Mouse (Mus musculus) C2C12 (cell line): Measurements from ENCODE around the gene Sdhc. TPM values are rescaled to one million over a fixed set of nuclear protein-coding genes. Genes with fewer than 3 reads are reported as not detected.

Experiments used
- H3K27me3 ChIP-seq: one replicate; pipeline ENCODE4 v1.6.1; 2011; ENCODE audit not compliant: control insufficient read depth, insufficient read depth, insufficient read length
- H3K36me3 ChIP-seq: one replicate; pipeline ENCODE4 v1.6.1; 2011; ENCODE audit not compliant: control insufficient read depth, insufficient read depth
- H3K4me3 ChIP-seq: one replicate; pipeline ENCODE4 v1.5.1; 2011; ENCODE audit warnings: mild to moderate bottlenecking, control low read depth; ENCODE audit not compliant: poor library complexity, insufficient read depth, severe bottlenecking
- H3K79me2 ChIP-seq: one replicate; pipeline ENCODE4 v1.6.1; 2011; ENCODE audit not compliant: control insufficient read depth, insufficient read depth
- H3K79me3 ChIP-seq: one replicate; pipeline ENCODE4 v1.6.1; 2011; ENCODE audit warnings: low read depth, control low read depth
- H3ac ChIP-seq: one replicate; pipeline ENCODE3; 2011; ENCODE audit warnings: low read depth; ENCODE audit not compliant: control insufficient read depth, insufficient read length
- CEBPB ChIP-seq: IDR thresholded peaks from one replicate; pipeline ENCODE4 v1.6.1; 2011; ENCODE audit warnings: low read depth, mild to moderate bottlenecking, control low read depth, moderate library complexity
- CTCF ChIP-seq: IDR thresholded peaks from one replicate; pipeline ENCODE4 v1.5.1; 2011; ENCODE audit not compliant: control insufficient read depth, insufficient read depth, insufficient read length
- FOSL1 ChIP-seq: IDR thresholded peaks from one replicate; pipeline ENCODE4 v1.8.0; 2011; ENCODE audit warnings: mild to moderate bottlenecking, low read length; ENCODE audit not compliant: poor library complexity, insufficient read depth, severe bottlenecking
- MAX ChIP-seq: IDR thresholded peaks from one replicate; pipeline ENCODE4 v1.6.1; 2011; ENCODE audit warnings: mild to moderate bottlenecking, control low read depth
- MYOD1 ChIP-seq: IDR thresholded peaks from one replicate; pipeline ENCODE4 v1.6.1; 2011; ENCODE audit warnings: low read depth; ENCODE audit not compliant: control insufficient read depth, insufficient read length
- MYOG ChIP-seq: IDR thresholded peaks from one replicate; pipeline ENCODE4 v1.6.1; 2011; ENCODE audit not compliant: control insufficient read depth, insufficient read length; ENCODE audit errors: extremely low read depth
- USF1 ChIP-seq: IDR thresholded peaks from one replicate; pipeline ENCODE4 v1.6.1; 2011; ENCODE audit warnings: low read depth, mild to moderate bottlenecking, control low read depth, moderate library complexity
- polyA plus RNA-seq: library from polyadenylated mRNA; unstranded; fragments of >200 nt; fragmentation: generic; extraction: Trizol; gene quantifications from one replicate; pipeline ENCODE4 v1.2.1, GENCODE M21; 2012; ENCODE audit warnings: missing spikeins

Gene Sdhc
- polyA plus RNA-seq, 1 experiment = 147 TPM

DNA sequence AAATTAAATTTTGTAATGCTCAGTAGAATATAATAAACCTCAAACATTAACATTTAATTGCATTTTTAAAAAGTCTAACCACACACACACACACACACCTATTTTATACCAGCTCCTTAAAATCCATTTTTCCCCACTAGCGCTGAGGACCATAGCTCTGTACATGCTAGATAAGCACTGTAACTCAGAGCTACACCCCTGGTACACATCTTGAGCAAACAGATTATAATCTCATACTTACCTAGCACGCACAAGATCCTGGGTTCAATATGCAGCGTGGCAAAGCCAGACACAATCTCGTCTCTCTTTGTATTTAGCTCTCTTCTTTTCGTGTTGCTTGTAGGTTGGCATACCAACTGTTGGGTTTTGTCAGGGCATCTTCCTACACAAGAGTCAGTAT, 26.0 kb downstream of the Sdhc start:
- Histone ChIP-seq H3K79me3 (no peaks in the 10 kb centered on the region), H3K27me3 (no peaks in the 10 kb centered on the region), H3K79me2 (no peaks in the 10 kb centered on the region), H3ac (no peak overlapping the region), H3K4me3 (no peak overlapping the region), H3K36me3 (peaks cover 10% of the 10 kb centered on the region)
- TF ChIP-seq MAX (no peak), MYOD1 (no peak), CEBPB (no peak), CTCF (no peak), MYOG (no peak), USF1 (no peak), FOSL1 (no peak)

DNA sequence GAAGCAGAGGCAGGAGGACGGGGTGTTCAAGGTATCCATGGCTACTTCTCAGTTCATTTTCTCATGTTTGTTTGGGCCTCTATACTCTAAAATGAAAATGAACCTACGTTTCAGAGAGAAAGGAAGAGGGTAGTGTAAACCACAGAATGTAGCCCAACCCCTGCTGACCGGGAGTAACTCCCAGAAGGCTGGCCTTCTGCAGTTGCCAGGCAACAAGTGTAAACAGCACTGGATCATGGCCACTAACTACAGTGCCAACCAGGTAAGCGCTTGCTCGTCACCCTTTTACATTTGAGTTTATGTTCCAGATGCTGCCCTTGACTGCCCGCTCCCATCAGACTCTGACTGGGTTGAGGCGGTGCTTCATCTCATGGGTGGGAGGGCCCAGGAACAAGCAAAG, 27.5 kb downstream of the Sdhc start:
- Histone ChIP-seq H3K27me3 (no peaks in the 10 kb centered on the region), H3K36me3 (peaks cover 2% of the 10 kb centered on the region), H3K79me2 (no peaks in the 10 kb centered on the region), H3K79me3 (no peaks in the 10 kb centered on the region), H3ac (no peak overlapping the region), H3K4me3 (no peak overlapping the region)
- TF ChIP-seq CTCF (no peak), FOSL1 (no peak), MAX (no peak), CEBPB (no peak), USF1 (no peak), MYOG (no peak), MYOD1 (no peak)

DNA sequence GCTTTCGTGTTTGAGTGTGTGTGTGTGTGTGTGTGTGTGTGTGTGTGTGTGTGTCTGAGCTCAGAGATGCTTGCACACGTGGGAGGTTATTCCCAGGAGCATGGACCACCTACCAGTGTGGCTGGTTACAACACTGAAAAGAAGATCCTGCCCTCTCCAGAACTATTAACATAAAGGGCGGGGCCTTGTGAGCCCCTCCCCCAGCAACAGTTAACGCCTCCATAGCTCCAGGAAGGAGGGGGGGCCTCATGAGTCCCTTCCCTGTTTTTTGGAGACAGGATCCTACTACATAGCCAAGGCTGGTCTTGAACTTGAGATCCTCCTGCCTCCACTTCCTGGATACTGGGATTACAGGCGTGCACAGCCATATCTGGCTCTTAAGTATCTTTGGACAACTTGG, 28.6 kb downstream of the Sdhc start:
- H3K27me3 ChIP-seq = no peaks in the 10 kb centered on the region
- TF ChIP-seq MAX (no peak), MYOD1 (no peak), CEBPB (no peak), MYOG (no peak), CTCF (no peak), FOSL1 (no peak), USF1 (no peak)
- H3K36me3 ChIP-seq = no peaks in the 10 kb centered on the region
- H3ac ChIP-seq = no peak overlapping the region
- no peaks in the 10 kb centered on the region for H3K79me2 ChIP-seq
- no peak overlapping the region for H3K4me3 ChIP-seq
- H3K79me3 ChIP-seq = no peaks in the 10 kb centered on the region

DNA sequence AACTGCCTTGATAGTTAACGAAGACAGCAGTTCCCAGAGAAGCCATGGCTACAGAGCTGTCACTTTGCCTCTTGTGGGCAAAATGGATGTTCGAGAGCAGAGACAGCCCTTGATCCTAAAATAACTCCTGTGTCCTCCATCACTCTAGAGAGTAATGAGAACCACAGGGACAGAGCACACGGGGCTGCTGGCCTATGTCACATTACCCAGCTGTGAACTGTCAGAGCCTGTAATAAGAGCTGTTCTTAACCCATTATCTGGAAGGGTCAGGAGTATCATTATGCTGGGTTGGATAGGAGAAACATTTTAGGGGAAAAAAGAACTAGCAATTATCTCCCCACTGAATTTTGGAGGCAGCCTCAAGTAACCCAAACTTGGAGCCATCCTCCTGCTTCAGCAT, 29.5 kb downstream of the Sdhc start:
- H3K4me3 ChIP-seq = no peak overlapping the region
- H3K27me3 ChIP-seq = no peaks in the 10 kb centered on the region

DNA sequence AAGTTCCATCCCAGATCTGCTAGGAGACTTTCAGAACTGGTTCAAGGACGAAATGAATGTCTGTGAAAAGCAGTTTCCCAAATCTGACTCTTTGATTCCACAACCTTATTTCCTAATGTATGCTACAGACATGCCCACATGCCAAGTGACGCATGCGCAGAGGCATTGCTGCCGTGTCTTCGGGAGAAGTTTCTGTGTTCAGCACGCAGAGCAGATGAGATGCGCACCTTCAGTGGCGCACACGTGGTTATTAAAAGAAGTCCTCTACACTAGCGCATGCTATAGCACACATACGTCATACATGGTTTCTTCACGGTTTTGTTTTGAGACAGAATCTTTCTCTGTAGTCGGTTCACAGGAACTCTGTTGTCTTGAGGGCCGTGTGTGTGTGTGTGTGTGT, 31.0 kb downstream of the Sdhc start:
- no peak for TF ChIP-seq MYOD1
- no peak for TF ChIP-seq CEBPB
- no peak for TF ChIP-seq FOSL1
- TF ChIP-seq MAX = no peak
- no peak for TF ChIP-seq CTCF
- no peak for TF ChIP-seq MYOG
- no peak for TF ChIP-seq USF1
- Histone ChIP-seq H3K79me3 (no peaks in the 10 kb centered on the region), H3K79me2 (no peaks in the 10 kb centered on the region), H3K4me3 (no peak overlapping the region), H3ac (no peak overlapping the region), H3K27me3 (no peaks in the 10 kb centered on the region), H3K36me3 (no peaks in the 10 kb centered on the region)

More for the DNA sequence above, 29.5 kb downstream of the Sdhc start:
- Histone ChIP-seq H3K36me3 (no peaks in the 10 kb centered on the region), H3K79me3 (no peaks in the 10 kb centered on the region), H3ac (no peak overlapping the region), H3K79me2 (no peaks in the 10 kb centered on the region)
- TF ChIP-seq MAX (no peak), FOSL1 (no peak), USF1 (no peak), CTCF (no peak), MYOD1 (no peak), CEBPB (no peak)

DNA sequence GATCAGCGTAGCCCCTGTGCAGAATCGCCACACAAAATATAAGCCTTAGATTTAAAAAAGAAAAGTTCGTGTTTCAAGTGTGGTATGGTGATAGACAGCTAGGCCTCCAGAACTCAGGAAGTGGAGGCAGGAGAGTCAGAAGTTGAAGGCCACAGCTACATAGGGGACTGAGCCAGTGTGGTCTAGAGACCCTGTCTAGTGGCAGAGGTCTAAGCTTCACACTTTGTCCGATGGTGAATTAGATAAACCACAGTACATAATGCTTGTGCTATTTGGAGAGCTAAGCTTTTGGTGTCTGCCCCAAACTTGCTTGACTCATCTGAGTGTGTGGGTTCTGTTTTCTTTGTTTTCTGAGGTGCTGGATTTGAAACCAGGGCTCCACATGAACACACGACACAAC, 31.4 kb downstream of the Sdhc start:
- H3ac ChIP-seq = no peak overlapping the region
- H3K79me2 ChIP-seq = no peaks in the 10 kb centered on the region
- H3K27me3 ChIP-seq = no peaks in the 10 kb centered on the region
- H3K36me3 ChIP-seq = no peaks in the 10 kb centered on the region
- H3K79me3 ChIP-seq = no peaks in the 10 kb centered on the region
- TF ChIP-seq CTCF (no peak), MYOD1 (no peak), FOSL1 (no peak), MAX (no peak), CEBPB (no peak)
- no peak overlapping the region for H3K4me3 ChIP-seq
